Mouse (Mus musculus): Measurements from ENCODE around the gene Olfr105-ps.

Gene Olfr105-ps

DNA sequence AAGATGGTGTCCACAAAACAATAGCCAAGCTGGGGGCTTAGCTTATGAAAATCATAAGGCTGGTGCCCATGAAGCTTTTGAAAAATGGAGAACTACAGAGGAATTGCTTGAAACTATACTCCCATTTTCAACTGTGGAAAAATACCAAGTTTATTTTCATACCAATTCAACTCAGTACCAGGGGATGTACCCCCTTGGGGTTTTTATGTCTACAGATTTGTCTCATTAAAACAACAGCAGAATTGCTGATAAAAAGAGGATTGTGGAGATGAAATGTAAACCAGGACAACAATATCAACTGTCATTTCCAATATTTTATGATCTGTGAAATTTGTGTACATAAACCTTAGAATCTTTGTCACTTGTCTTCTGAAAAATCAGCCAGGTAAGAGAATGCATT is at the start of gene Olfr105-ps:
Gene Olfr105-ps (plus strand): TSS at position 301 of the 400 bp plus-strand sequence.
- in situ Hi-C loops (cut with MboI, MseI), result no loop called here

DNA sequence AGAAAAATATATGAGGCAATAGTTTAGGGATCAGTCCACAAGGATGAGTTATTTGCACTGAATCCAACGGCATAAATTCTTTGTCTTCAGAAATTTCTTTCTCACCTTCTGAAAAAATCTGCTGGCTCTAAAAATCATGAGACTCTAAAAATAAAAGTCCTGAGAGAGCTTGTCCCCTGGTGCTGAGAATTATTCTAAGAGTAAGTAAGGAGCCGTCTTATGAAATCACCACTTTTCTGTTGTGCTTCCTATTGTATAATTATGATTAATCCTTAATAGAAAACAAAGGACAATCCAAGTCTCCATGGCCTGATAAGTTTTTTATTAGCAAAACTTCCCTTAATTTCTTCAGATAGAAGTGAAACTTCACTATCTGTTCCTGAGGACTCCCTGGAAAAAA is 39.2 kb upstream of the Olfr105-ps start, which contains the start of gene Olfr103:
Gene Olfr103 (minus strand): TSS at position 101 of the 400 bp plus-strand sequence.
- in situ Hi-C loops (cut with MboI, MseI), result no loop called here

- in situ Hi-C loops (cut with MboI, MseI), result no loop called here
These were observed 19.6 kb upstream of the Olfr105-ps start, which contains the start of gene Olfr104-ps for GRCm38 (mm10) chr17:37359282-37359681. Gene Olfr104-ps, plus strand, starts transcription at chr17:37359582.

GRCm38 (mm10) chr17:37390093-37390492 is 11.3 kb downstream of the Olfr105-ps start, which contains the start of gene Olfr106-ps:
Gene Olfr106-ps, plus strand, starts transcription at chr17:37390393.
- in situ Hi-C loops (cut with MboI, MseI), result no loop called here

- in situ Hi-C loops (cut with MboI, MseI), result no loop called here
These were observed 20.1 kb downstream of the Olfr105-ps start, which contains the start of gene Olfr107 for GRCm38 (mm10) chr17:37398926-37399325. Gene Olfr107, plus strand, starts transcription at chr17:37399226.

- in situ Hi-C loops (cut with MboI, MseI), result no loop called here
These were observed 34.5 kb downstream of the Olfr105-ps start for GRCm38 (mm10) chr17:37413380-37413779.
